Mouse (Mus musculus) brain, embryonic 14.5 days (tissue): ENCODE results near the gene Plxna1.

Experiments
- CTCF ChIP-seq: fragments of 200-500 bp; IDR thresholded peaks from 2 replicates; pipeline ENCODE4 v1.5.1; 2012; ENCODE audit warnings: inconsistent platforms, mild to moderate bottlenecking, moderate library complexity, borderline replicate concordance; ENCODE audit not compliant: insufficient read depth, insufficient read length; ENCODE audit errors: extremely low read depth
- POLR2A ChIP-seq: fragments of 200-500 bp; IDR thresholded peaks from 2 replicates; pipeline ENCODE4 v1.6.1; 2012; ENCODE audit warnings: mild to moderate bottlenecking, inconsistent platforms, borderline replicate concordance; ENCODE audit not compliant: poor library complexity, insufficient read depth, insufficient read length, severe bottlenecking; ENCODE audit errors: extremely low read depth

DNA sequence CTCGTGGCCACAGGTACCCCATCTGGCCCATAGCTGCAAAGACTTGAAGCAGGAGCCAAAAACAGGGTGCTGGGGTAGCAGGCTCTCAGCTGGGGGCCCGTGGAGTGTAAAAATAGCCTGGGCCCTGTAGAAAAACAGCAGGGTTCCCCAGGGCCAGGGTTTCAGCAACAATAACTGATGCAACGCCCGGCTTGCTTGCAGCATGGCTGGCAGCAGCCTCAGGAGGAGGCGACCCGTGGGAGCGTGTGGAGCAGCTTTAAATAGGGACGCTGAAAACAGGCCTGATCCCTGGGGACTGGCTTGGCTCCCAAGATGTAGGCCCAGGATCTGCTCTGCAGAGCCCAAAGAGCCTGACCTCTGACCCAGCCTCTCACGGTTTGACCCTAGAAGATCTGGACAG is 24.8 kb downstream of the Plxna1 start:
- TF ChIP-seq POLR2A: no peak
- no peak for TF ChIP-seq CTCF
